Mouse (Mus musculus) adrenal gland, postnatal 4 days (tissue): ENCODE data around the gene Lyrm9. TPM values are rescaled to one million over a fixed set of nuclear protein-coding genes. Genes with fewer than 3 reads are reported as not detected.

Source experiments
- total RNA-seq, 2 experiments: library from RNA; stranded (reverse); gene quantifications; 2 replicates each; pipeline ENCODE4 v1.2.3; 2021

Lyrm9 gene
- total RNA-seq, 2 experiments from 2014 or later: 24.2 to 28.6 TPM

Other genes with a start within 250 kb of the Lyrm9 start
- 10 to 100 TPM; 43.9 to 44.0 TPM for gene Nlk, start 129.2 kb upstream of the Lyrm9 start, total RNA-seq
- gene Ccnq, start 74.9 kb upstream of the Lyrm9 start, total RNA-seq: 10 to 100 TPM; 46.8 to 50.9 TPM
- gene Nos2, start 94.2 kb downstream of the Lyrm9 start, total RNA-seq: 1 to 10 TPM; 1.7 to 2.7 TPM
- 10 to 100 TPM; 32.6 to 57.1 TPM for gene Lgals9, start 158.4 kb downstream of the Lyrm9 start, total RNA-seq